ENCODE assay signal across 7 mouse cellular contexts in the genomic region with DNA sequence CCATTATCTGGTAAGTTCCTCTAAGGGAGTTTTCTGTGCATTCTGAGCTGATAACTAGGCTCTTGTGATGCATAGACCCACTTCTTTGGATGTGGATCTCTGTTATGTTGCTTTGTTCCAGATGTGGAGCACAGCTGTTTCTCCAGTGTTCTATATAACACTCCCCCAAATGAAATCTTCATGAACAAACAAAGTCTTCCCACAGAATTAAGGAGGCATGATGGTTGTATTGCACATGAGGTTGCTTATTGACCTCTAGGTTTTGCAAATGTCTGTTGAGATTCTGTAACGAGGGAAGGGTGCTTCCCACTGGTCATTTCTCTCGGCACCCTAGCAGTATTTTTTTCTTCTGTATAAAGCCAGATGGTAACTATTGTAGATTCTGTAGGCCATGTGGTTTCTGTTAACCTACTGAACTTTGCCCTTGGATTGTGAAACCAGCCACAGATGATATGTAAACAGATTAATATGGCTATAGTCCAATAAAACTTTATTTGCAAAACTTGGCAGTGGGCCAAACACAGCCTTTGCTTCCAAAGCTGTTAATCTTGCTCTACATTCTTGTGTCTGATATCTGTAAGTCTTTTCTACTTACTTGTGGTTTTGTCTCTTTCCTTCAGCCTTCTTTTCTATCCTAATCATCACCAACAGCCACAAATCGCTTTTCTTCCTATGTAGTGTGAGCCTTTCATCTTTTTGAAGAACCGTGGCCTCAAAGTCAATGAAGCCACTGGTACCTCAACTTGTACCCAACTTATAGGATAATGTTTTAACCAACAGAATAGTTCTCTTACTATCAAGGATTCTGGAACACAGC.
DNase-seq lines count a peak whose midpoint lies in the region; ATAC-seq lines count a peak whose summit lies in the region.

No protein-coding gene starts in this region.

- WGBS in intestine, embryonic 16.5 days, result 13% methylated on average over 4 of the region's 4 CpGs
- 79% methylated on average over 4 of the region's 4 CpGs for WGBS in midbrain, embryonic 16.5 days

- DNase-seq in MEL-GATA-1-ER (ENCODE audit: extremely low read depth, low read depth), result peak; percentile 0
- DNase-seq in lung, postnatal 10 days, result peak; percentile 79
- DNase-seq in right cerebral cortex, postnatal 36 days (ENCODE audit: low spot score in 2 of 2), result no peak

- H3K36me3 ChIP-seq in intestine, embryonic 16.5 days (ENCODE audit: control insufficient read depth, insufficient read depth, low read length), result no peaks in the 10 kb centered on the region
- H3K36me3 ChIP-seq in midbrain, embryonic 16.5 days (ENCODE audit: control insufficient read depth, insufficient read depth, low read length), result no peaks in the 10 kb centered on the region

- H3K4me2 ChIP-seq in intestine, embryonic 16.5 days (ENCODE audit: low read depth, low read length), result no peak overlapping the region
- H3K4me2 ChIP-seq in midbrain, embryonic 16.5 days (ENCODE audit: low read length), result no peak overlapping the region

- ATAC-seq in intestine, embryonic 16.5 days, result peak; percentile 88
- no peak for ATAC-seq in erythroblast, adult 5-6 weeks (replicated peaks; ENCODE audit: low FRiP score, poor library complexity, severe bottlenecking)
- no peak for ATAC-seq in midbrain, embryonic 16.5 days

- peak overlapping the region; percentile 7; the same call in 1 of the 2 replicates for H3K27ac ChIP-seq in brown adipose tissue, adult 24 weeks (replicated peaks; ENCODE audit: low read depth, low read length)
- H3K27ac ChIP-seq in intestine, embryonic 16.5 days (ENCODE audit: low read length), result peak overlapping the region; percentile 55
- no peak overlapping the region for H3K27ac ChIP-seq in midbrain, embryonic 16.5 days (ENCODE audit: low read length)

- H3K27me3 ChIP-seq in intestine, embryonic 16.5 days (replicated peaks; ENCODE audit: control insufficient read depth, insufficient read depth, low read length), result no peaks in the 10 kb centered on the region
- H3K27me3 ChIP-seq in midbrain, embryonic 16.5 days (ENCODE audit: control insufficient read depth, insufficient read depth, low read depth, low read length), result no peaks in the 10 kb centered on the region

- peaks cover 3% of the 10 kb centered on the region; the same call in 1 of the 2 replicates for H3K4me1 ChIP-seq in brown adipose tissue, adult 24 weeks (ENCODE audit: control insufficient read depth, insufficient read depth, insufficient read length, low read length)
- peaks cover 25% of the 10 kb centered on the region for H3K4me1 ChIP-seq in intestine, embryonic 16.5 days (ENCODE audit: control insufficient read depth, insufficient read depth, low read length)
- no peaks in the 10 kb centered on the region for H3K4me1 ChIP-seq in midbrain, embryonic 16.5 days (ENCODE audit: control insufficient read depth, insufficient read depth, low read length)

- H3K4me3 ChIP-seq in brown adipose tissue, adult 24 weeks (ENCODE audit: insufficient read depth, low read depth, low read length), result no peak overlapping the region
- no peak overlapping the region for H3K4me3 ChIP-seq in intestine, embryonic 16.5 days (ENCODE audit: low read length)
- no peak overlapping the region for H3K4me3 ChIP-seq in midbrain, embryonic 16.5 days (ENCODE audit: low read depth, low read length)

- H3K9me3 ChIP-seq in intestine, embryonic 16.5 days (ENCODE audit: control insufficient read depth, low read length), result no peaks in the 10 kb centered on the region
- no peaks in the 10 kb centered on the region for H3K9me3 ChIP-seq in midbrain, embryonic 16.5 days (replicated peaks; ENCODE audit: control insufficient read depth, low read length, poor library complexity, severe bottlenecking)

- no peak overlapping the region for H3K9ac ChIP-seq in intestine, embryonic 16.5 days (ENCODE audit: low read depth, low read length)
- H3K9ac ChIP-seq in midbrain, embryonic 16.5 days (ENCODE audit: low read depth, low read length), result no peak overlapping the region

Comparison
In these comparisons a context has a peak if more than half of its experiments do, and no peak if none do; other contexts are left out.
1. DNase-seq: peak in MEL-GATA-1-ER (single experiment) and lung, postnatal 10 days (single experiment); none in right cerebral cortex, postnatal 36 days (0 of 2).